19 mouse cellular contexts compared by ENCODE assay signal in genomic region chr5:146968695-146969393, GRCm38 (mm10). TPM values are rescaled to one million over a fixed set of nuclear protein-coding genes. Genes with fewer than 3 reads are reported as not detected.
DNase-seq lines count a peak whose midpoint lies in the region; ATAC-seq lines count a peak whose summit lies in the region.
"Had no signal": no experiment of that assay in that cellular context is flagged by ENCODE, and none has a peak within 500 bp of the region (broad histone marks: within the 10 kb centered on the region; RNA-seq: fewer than 3 reads in every experiment).

No protein-coding gene starts in this region.

- WGBS in embryonic facial prominence, embryonic 13.5 days, result 58% methylated on average over 13 of the region's 13 CpGs
- 12% methylated on average over 13 of the region's 13 CpGs for WGBS in neural tube, embryonic 15.5 days
- 76% methylated on average over 13 of the region's 13 CpGs for WGBS in intestine, embryonic 15.5 days

- no peaks in the 10 kb centered on the region for H3K4me1 ChIP-seq in embryonic facial prominence, embryonic 13.5 days
- H3K4me1 ChIP-seq in neural tube, embryonic 15.5 days, result peaks cover 12% of the 10 kb centered on the region
- H3K4me1 ChIP-seq in intestine, embryonic 15.5 days (replicated peaks), result no peaks in the 10 kb centered on the region
- H3K4me1 ChIP-seq: heart, embryonic 12.5 days had no signal

- no peak overlapping the region for H3K4me3 ChIP-seq in embryonic facial prominence, embryonic 13.5 days
- no peak overlapping the region for H3K4me3 ChIP-seq in neural tube, embryonic 15.5 days (replicated peaks)
- no peak overlapping the region for H3K4me3 ChIP-seq in intestine, embryonic 15.5 days (replicated peaks)
- H3K4me3 ChIP-seq: heart, embryonic 12.5 days; hindbrain, embryonic 15.5 days; limb, embryonic 15.5 days had no signal

- no peaks in the 10 kb centered on the region for H3K9me3 ChIP-seq in embryonic facial prominence, embryonic 13.5 days
- H3K9me3 ChIP-seq in neural tube, embryonic 15.5 days (replicated peaks), result no peaks in the 10 kb centered on the region
- H3K9me3 ChIP-seq in intestine, embryonic 15.5 days, result no peaks in the 10 kb centered on the region
- H3K9me3 ChIP-seq: heart, embryonic 12.5 days; hindbrain, embryonic 15.5 days; limb, embryonic 15.5 days had no signal

- no peaks in the 10 kb centered on the region for H3K36me3 ChIP-seq in embryonic facial prominence, embryonic 13.5 days
- H3K36me3 ChIP-seq in neural tube, embryonic 15.5 days, result no peaks in the 10 kb centered on the region
- H3K36me3 ChIP-seq in intestine, embryonic 15.5 days, result no peaks in the 10 kb centered on the region
- H3K36me3 ChIP-seq: heart, embryonic 12.5 days; hindbrain, embryonic 15.5 days; limb, embryonic 15.5 days had no signal

- no peak for ATAC-seq in embryonic facial prominence, embryonic 13.5 days (ENCODE audit: insufficient number of reproducible peaks, insufficient read depth, low FRiP score, low TSS enrichment, low read depth)
- peak; percentile 71 for ATAC-seq in neural tube, embryonic 15.5 days (ENCODE audit: low FRiP score)
- no peak for ATAC-seq in intestine, embryonic 15.5 days
- no peak for ATAC-seq in erythroid progenitor cell, adult 5-6 weeks (replicated peaks; ENCODE audit: low FRiP score, poor library complexity, severe bottlenecking)
- ATAC-seq: liver, postnatal 0 days had no signal

- 0 out of 2 replicates have a peak overlapping the region, but pooled peaks have one; percentile 40 for H3K9ac ChIP-seq in embryonic facial prominence, embryonic 13.5 days
- H3K9ac ChIP-seq in neural tube, embryonic 15.5 days (replicated peaks), result no peak overlapping the region
- H3K9ac ChIP-seq in intestine, embryonic 15.5 days, result no peak overlapping the region
- H3K9ac ChIP-seq: heart, embryonic 12.5 days; hindbrain, embryonic 15.5 days; limb, embryonic 15.5 days; liver, postnatal 0 days had no signal

- H3K27me3 ChIP-seq in embryonic facial prominence, embryonic 13.5 days, result no peaks in the 10 kb centered on the region; the same call in 1 of the 2 replicates
- H3K27me3 ChIP-seq in neural tube, embryonic 15.5 days (replicated peaks), result no peaks in the 10 kb centered on the region
- no peaks in the 10 kb centered on the region for H3K27me3 ChIP-seq in intestine, embryonic 15.5 days (replicated peaks)
- H3K27me3 ChIP-seq: heart, embryonic 12.5 days; hindbrain, embryonic 15.5 days had no signal

- DNase-seq in retina, embryonic 14.5 days (ENCODE audit: low spot score), result peak; percentile 30
- no peak for DNase-seq in retina, postnatal 1 day
- DNase-seq in mesoderm, embryonic 11.5 days (ENCODE audit: low read depth, low spot score), result peak; percentile 41
- no peak for DNase-seq in adrenal gland, postnatal 36 days
- DNase-seq: cerebellum, adult 9-10 months; heart, adult 11 months; heart, postnatal 14 days; kidney, adult 18-20 months; liver, postnatal 0 days; lung, postnatal 10 days; thymus, postnatal 36 days had no signal

- no peak overlapping the region for H3K27ac ChIP-seq in embryonic facial prominence, embryonic 13.5 days
- H3K27ac ChIP-seq in neural tube, embryonic 15.5 days (replicated peaks), result peak overlapping the region; percentile 33; the same call in 1 of the 2 replicates
- no peak overlapping the region for H3K27ac ChIP-seq in intestine, embryonic 15.5 days
- H3K27ac ChIP-seq: hindbrain, embryonic 15.5 days; kidney, postnatal 0 days; limb, embryonic 15.5 days had no signal

- H3K4me2 ChIP-seq in embryonic facial prominence, embryonic 13.5 days, result no peak overlapping the region
- 0 out of 2 replicates have a peak overlapping the region, but pooled peaks have one; percentile 11 for H3K4me2 ChIP-seq in neural tube, embryonic 15.5 days
- H3K4me2 ChIP-seq in intestine, embryonic 15.5 days (replicated peaks), result no peak overlapping the region
- H3K4me2 ChIP-seq: heart, embryonic 12.5 days; hindbrain, embryonic 15.5 days; limb, embryonic 15.5 days had no signal

RNA-seq across cellular contexts. Expression of gene Mtif3, which starts 5.2 kb away (rescaled TPM):
- 28.5 and 31.4 TPM in 2 replicates for polyA plus RNA-seq in embryonic facial prominence, embryonic 13.5 days (2015; fragmentation: Nextera tagmentation; extraction: Ambion mirVana)
- 25.7 and 31.7 TPM in 2 replicates for polyA plus RNA-seq in neural tube, embryonic 15.5 days (2015; fragmentation: Nextera tagmentation; extraction: Ambion mirVana)
- 27.8 and 28.3 TPM in 2 replicates for polyA plus RNA-seq in intestine, embryonic 15.5 days (2015; fragmentation: Nextera tagmentation; extraction: Ambion mirVana)
- 10 to 100 TPM; 24.0 to 31.5 TPM for total RNA-seq in adrenal gland, postnatal 36 days (2021)
- total RNA-seq in erythroid progenitor cell, adult 5-6 weeks (2015; ENCODE audit: low replicate concordance), result 1.3 and 23.1 TPM in 2 replicates
- 3.2 and 6.2 TPM in 2 replicates for total RNA-seq in erythroid progenitor cell, adult 5-6 weeks (2017; ENCODE audit: low replicate concordance)

RNA-seq across cellular contexts. Expression of gene Gtf3a, which starts 20.4 kb away (rescaled TPM):
- 114 and 117 TPM in 2 replicates for polyA plus RNA-seq in embryonic facial prominence, embryonic 13.5 days (2015; fragmentation: Nextera tagmentation; extraction: Ambion mirVana)
- polyA plus RNA-seq in neural tube, embryonic 15.5 days (2015; fragmentation: Nextera tagmentation; extraction: Ambion mirVana), result 107 and 115 TPM in 2 replicates
- 132 TPM in 2 replicates for polyA plus RNA-seq in intestine, embryonic 15.5 days (2015; fragmentation: Nextera tagmentation; extraction: Ambion mirVana)
- total RNA-seq in adrenal gland, postnatal 36 days (2021), result 10 to 100 TPM; 26.6 to 33.1 TPM
- total RNA-seq in erythroid progenitor cell, adult 5-6 weeks (2015; ENCODE audit: low replicate concordance), result 20.9 and 21.0 TPM in 2 replicates
- 15.3 and 19.6 TPM in 2 replicates for total RNA-seq in erythroid progenitor cell, adult 5-6 weeks (2017; ENCODE audit: low replicate concordance)

Comparison
In these comparisons a context has a peak if more than half of its experiments do, and no peak if none do; other contexts are left out.
1. DNase-seq: peak in retina, embryonic 14.5 days (single experiment) and mesoderm, embryonic 11.5 days (single experiment); none in retina, postnatal 1 day (single experiment) and adrenal gland, postnatal 36 days (0 of 2).